In genomic region chr12:14286676-14287075, GRCm38 (mm10) we compare ENCODE assay signal across 27 mouse cellular contexts.
A peak's percentile ranks its signal among the peaks of the same experiment; 100 is the strongest.
DNase-seq lines count a peak whose midpoint lies in the region; ATAC-seq lines count a peak whose summit lies in the region.
"Had no signal": no experiment of that assay in that cellular context is flagged by ENCODE, and none has a peak within 500 bp of the region (broad histone marks: within the 10 kb centered on the region; RNA-seq: fewer than 3 reads in every experiment).

No protein-coding gene starts in this region.

- no peak overlapping the region for H3K4me2 ChIP-seq in intestine, embryonic 15.5 days (replicated peaks)
- H3K4me2 ChIP-seq in intestine, embryonic 16.5 days (ENCODE audit: low read depth, low read length), result no peak overlapping the region
- H3K4me2 ChIP-seq in lung, embryonic 15.5 days, result no peak overlapping the region
- no peak overlapping the region for H3K4me2 ChIP-seq in stomach, embryonic 16.5 days (ENCODE audit: low read depth, low read length)
- H3K4me2 ChIP-seq: embryonic facial prominence, embryonic 15.5 days; heart, embryonic 11.5 days; hindbrain, embryonic 12.5 days; limb, embryonic 12.5 days; liver, embryonic 15.5 days; midbrain, embryonic 12.5 days; neural tube, embryonic 12.5 days had no signal

- 84% methylated on average over 1 of the region's 1 CpGs for WGBS in intestine, embryonic 15.5 days
- 81% methylated on average over 1 of the region's 1 CpGs for WGBS in intestine, embryonic 16.5 days
- 77% methylated on average over 1 of the region's 1 CpGs for WGBS in lung, embryonic 15.5 days
- 75% methylated on average over 1 of the region's 1 CpGs for WGBS in stomach, embryonic 16.5 days
- WGBS in forebrain, embryonic 10.5 days, result 93% methylated on average over 1 of the region's 1 CpGs

- no peaks in the 10 kb centered on the region for H3K36me3 ChIP-seq in intestine, embryonic 15.5 days
- no peaks in the 10 kb centered on the region for H3K36me3 ChIP-seq in intestine, embryonic 16.5 days (ENCODE audit: control insufficient read depth, insufficient read depth, low read length)
- no peaks in the 10 kb centered on the region for H3K36me3 ChIP-seq in lung, embryonic 15.5 days
- no peaks in the 10 kb centered on the region for H3K36me3 ChIP-seq in stomach, embryonic 16.5 days (ENCODE audit: control insufficient read depth, insufficient read depth, low read length)
- H3K36me3 ChIP-seq in forebrain, embryonic 10.5 days (replicated peaks), result no peaks in the 10 kb centered on the region
- H3K36me3 ChIP-seq: embryonic facial prominence, embryonic 15.5 days; G1E; hindbrain, embryonic 12.5 days; limb, embryonic 12.5 days; liver, embryonic 15.5 days; midbrain, embryonic 12.5 days; neural tube, embryonic 12.5 days had no signal

- H3K27me3 ChIP-seq in intestine, embryonic 15.5 days (replicated peaks), result no peaks in the 10 kb centered on the region
- no peaks in the 10 kb centered on the region for H3K27me3 ChIP-seq in intestine, embryonic 16.5 days (replicated peaks; ENCODE audit: control insufficient read depth, insufficient read depth, low read length)
- no peaks in the 10 kb centered on the region for H3K27me3 ChIP-seq in lung, embryonic 15.5 days
- no peaks in the 10 kb centered on the region for H3K27me3 ChIP-seq in stomach, embryonic 16.5 days (ENCODE audit: control insufficient read depth, insufficient read depth, low read length)
- 0 out of 2 replicates have a peak, but pooled peaks cover 6% of the 10 kb centered on the region for H3K27me3 ChIP-seq in forebrain, embryonic 10.5 days (ENCODE audit: poor library complexity, severe bottlenecking)
- H3K27me3 ChIP-seq: embryonic facial prominence, embryonic 15.5 days; hindbrain, embryonic 12.5 days; limb, embryonic 12.5 days; liver, embryonic 15.5 days; megakaryocyte, embryonic 14.5 days; midbrain, embryonic 12.5 days; neural tube, embryonic 12.5 days had no signal

- no peak overlapping the region for H3K9ac ChIP-seq in intestine, embryonic 15.5 days
- no peak overlapping the region for H3K9ac ChIP-seq in intestine, embryonic 16.5 days (ENCODE audit: low read depth, low read length)
- H3K9ac ChIP-seq in lung, embryonic 15.5 days, result no peak overlapping the region
- no peak overlapping the region for H3K9ac ChIP-seq in stomach, embryonic 16.5 days (ENCODE audit: low read length)
- H3K9ac ChIP-seq: embryonic facial prominence, embryonic 15.5 days; hindbrain, embryonic 12.5 days; limb, embryonic 12.5 days; liver, embryonic 15.5 days; midbrain, embryonic 12.5 days; neural tube, embryonic 12.5 days had no signal

- no peak overlapping the region for H3K27ac ChIP-seq in intestine, embryonic 15.5 days
- H3K27ac ChIP-seq in intestine, embryonic 16.5 days (ENCODE audit: low read length), result no peak overlapping the region
- H3K27ac ChIP-seq in lung, embryonic 15.5 days, result peak overlapping the region; percentile 53; the same call in 1 of the 2 replicates
- peak overlapping the region; percentile 52; the same call in 1 of the 2 replicates for H3K27ac ChIP-seq in stomach, embryonic 16.5 days (ENCODE audit: low read length)
- no peak overlapping the region for H3K27ac ChIP-seq in forebrain, embryonic 10.5 days
- H3K27ac ChIP-seq: embryonic facial prominence, embryonic 15.5 days; hindbrain, embryonic 12.5 days; hindbrain, postnatal 0 days; limb, embryonic 12.5 days; liver, embryonic 15.5 days; midbrain, embryonic 12.5 days; neural tube, embryonic 12.5 days had no signal

- H3K9me3 ChIP-seq in intestine, embryonic 15.5 days, result no peaks in the 10 kb centered on the region
- no peaks in the 10 kb centered on the region for H3K9me3 ChIP-seq in intestine, embryonic 16.5 days (ENCODE audit: control insufficient read depth, low read length)
- no peaks in the 10 kb centered on the region for H3K9me3 ChIP-seq in lung, embryonic 15.5 days
- H3K9me3 ChIP-seq in stomach, embryonic 16.5 days (replicated peaks; ENCODE audit: control insufficient read depth, low read length), result no peaks in the 10 kb centered on the region
- no peaks in the 10 kb centered on the region for H3K9me3 ChIP-seq in forebrain, embryonic 10.5 days
- H3K9me3 ChIP-seq: embryonic facial prominence, embryonic 15.5 days; G1E; hindbrain, embryonic 12.5 days; limb, embryonic 12.5 days; liver, embryonic 15.5 days; midbrain, embryonic 12.5 days; neural tube, embryonic 12.5 days had no signal

- DNase-seq in lung, postnatal 36 days, result no peak
- peak; percentile 11 for DNase-seq in brain, adult 2 months (ENCODE audit: low read depth, low spot score)
- no peak for DNase-seq in forebrain, embryonic 10.5 days (ENCODE audit: extremely low spot score, low spot score)
- DNase-seq: adrenal gland, postnatal 10 days; cerebellum, adult 18-20 months; gastrocnemius, postnatal 25 days; heart, adult 18-20 months; heart, postnatal 36 days; thymus, adult 18-20 months; thymus, postnatal 25 days had no signal

- no peak overlapping the region for H3K4me3 ChIP-seq in intestine, embryonic 15.5 days (replicated peaks)
- H3K4me3 ChIP-seq in intestine, embryonic 16.5 days (ENCODE audit: low read length), result no peak overlapping the region
- no peak overlapping the region for H3K4me3 ChIP-seq in lung, embryonic 15.5 days
- H3K4me3 ChIP-seq in stomach, embryonic 16.5 days (replicated peaks; ENCODE audit: low read length), result no peak overlapping the region
- H3K4me3 ChIP-seq in forebrain, embryonic 10.5 days, result no peak overlapping the region
- H3K4me3 ChIP-seq: embryonic facial prominence, embryonic 15.5 days; hindbrain, embryonic 12.5 days; limb, embryonic 12.5 days; liver, embryonic 15.5 days; megakaryocyte, embryonic 14.5 days; midbrain, embryonic 12.5 days; myocyte; neural tube, embryonic 12.5 days had no signal

- ATAC-seq in intestine, embryonic 15.5 days, result 0 out of 2 replicates have a peak, but pooled peaks have one; percentile 43
- no peak for ATAC-seq in intestine, embryonic 16.5 days
- no peak; the same call in 1 of the 2 replicates for ATAC-seq in lung, embryonic 15.5 days (ENCODE audit: borderline replicate concordance, extremely low read depth, low FRiP score, low TSS enrichment)
- 0 out of 2 replicates have a peak, but pooled peaks have one; percentile 74 for ATAC-seq in stomach, embryonic 16.5 days (ENCODE audit: insufficient read depth, low FRiP score)
- ATAC-seq: forebrain, embryonic 14.5 days; hindbrain, postnatal 0 days; Patski had no signal

- no peaks in the 10 kb centered on the region for H3K4me1 ChIP-seq in intestine, embryonic 15.5 days (replicated peaks)
- H3K4me1 ChIP-seq in intestine, embryonic 16.5 days (ENCODE audit: control insufficient read depth, insufficient read depth, low read length), result no peaks in the 10 kb centered on the region
- H3K4me1 ChIP-seq in lung, embryonic 15.5 days, result no peaks in the 10 kb centered on the region
- H3K4me1 ChIP-seq in stomach, embryonic 16.5 days (ENCODE audit: control insufficient read depth, insufficient read depth, low read length), result 0 out of 2 replicates have a peak, but pooled peaks cover 3% of the 10 kb centered on the region
- peaks cover 8% of the 10 kb centered on the region for H3K4me1 ChIP-seq in forebrain, embryonic 10.5 days
- H3K4me1 ChIP-seq: hindbrain, embryonic 12.5 days; limb, embryonic 12.5 days; liver, embryonic 15.5 days; megakaryocyte, embryonic 14.5 days; midbrain, embryonic 12.5 days; neural tube, embryonic 12.5 days had no signal

Comparison
In these comparisons a context has a peak if more than half of its experiments do, and no peak if none do; other contexts are left out.
1. ATAC-seq: peak in intestine, embryonic 15.5 days (single experiment) and stomach, embryonic 16.5 days (single experiment); none in intestine, embryonic 16.5 days (single experiment) and lung, embryonic 15.5 days (single experiment).
2. H3K27ac ChIP-seq: peak in lung, embryonic 15.5 days (single experiment) and stomach, embryonic 16.5 days (single experiment); none in intestine, embryonic 15.5 days (single experiment), intestine, embryonic 16.5 days (single experiment) and forebrain, embryonic 10.5 days (single experiment).